In genomic region chr7:112660325-112660724, GRCm38 (mm10) we compare ENCODE assay signal across 16 mouse cellular contexts. TPM values are rescaled to one million over a fixed set of nuclear protein-coding genes. Genes with fewer than 3 reads are reported as not detected.
DNase-seq lines count a peak whose midpoint lies in the region; ATAC-seq and TF ChIP-seq lines count a peak whose summit lies in the region.
"Had no signal": no experiment of that assay in that cellular context is flagged by ENCODE, and none has a peak within 500 bp of the region (broad histone marks: within the 10 kb centered on the region; RNA-seq: fewer than 3 reads in every experiment).

No protein-coding gene starts in this region.

- peaks cover 48% of the 10 kb centered on the region for H3K4me1 ChIP-seq in lung, embryonic 15.5 days
- H3K4me1 ChIP-seq in lung, adult 2 months (ENCODE audit: control insufficient read depth, insufficient read depth, low read length) = peaks cover 13% of the 10 kb centered on the region
- H3K4me1 ChIP-seq in heart, embryonic 15.5 days (replicated peaks) = peaks cover 76% of the 10 kb centered on the region
- peaks cover 4% of the 10 kb centered on the region; the same call in 1 of the 2 replicates for H3K4me1 ChIP-seq in liver, adult 2 months (ENCODE audit: control insufficient read depth, insufficient read depth, low read length)
- peaks cover 19% of the 10 kb centered on the region for H3K4me1 ChIP-seq in stomach, embryonic 16.5 days (ENCODE audit: control insufficient read depth, insufficient read depth, low read length)
- H3K4me1 ChIP-seq in midbrain, embryonic 15.5 days = peaks cover 8% of the 10 kb centered on the region; the same call in 1 of the 2 replicates

- H3K27ac ChIP-seq in lung, embryonic 15.5 days = peak overlapping the region; percentile 29; the same call in 1 of the 2 replicates
- peak overlapping the region; percentile 88 for H3K27ac ChIP-seq in heart, embryonic 15.5 days
- 0 out of 2 replicates have a peak overlapping the region, but pooled peaks have one; percentile 22 for H3K27ac ChIP-seq in liver, adult 2 months (replicated peaks; ENCODE audit: insufficient read depth, low read depth, low read length)
- H3K27ac ChIP-seq in stomach, embryonic 16.5 days (ENCODE audit: low read length) = no peak overlapping the region
- no peak overlapping the region for H3K27ac ChIP-seq in midbrain, embryonic 15.5 days

- 20% methylated on average over 1 of the region's 1 CpGs for WGBS in lung, embryonic 15.5 days
- 31% methylated on average over 1 of the region's 1 CpGs for WGBS in lung, adult 2 months
- WGBS in heart, embryonic 15.5 days = 7% methylated on average over 1 of the region's 1 CpGs
- WGBS in liver, adult 2 months = 75% methylated on average over 1 of the region's 1 CpGs
- WGBS in stomach, embryonic 16.5 days = 22% methylated on average over 1 of the region's 1 CpGs
- WGBS in midbrain, embryonic 15.5 days = 17% methylated on average over 1 of the region's 1 CpGs

- no peak overlapping the region for H3K4me2 ChIP-seq in lung, embryonic 15.5 days
- H3K4me2 ChIP-seq in heart, embryonic 15.5 days = peak overlapping the region; percentile 49; the same call in 1 of the 2 replicates
- H3K4me2 ChIP-seq in stomach, embryonic 16.5 days (ENCODE audit: low read depth, low read length) = no peak overlapping the region
- H3K4me2 ChIP-seq in midbrain, embryonic 15.5 days = no peak overlapping the region

- no peak overlapping the region for H3K4me3 ChIP-seq in lung, embryonic 15.5 days
- no peak overlapping the region for H3K4me3 ChIP-seq in lung, adult 2 months (replicated peaks; ENCODE audit: extremely low read depth, low read depth, low read length)
- no peak overlapping the region for H3K4me3 ChIP-seq in heart, embryonic 15.5 days
- H3K4me3 ChIP-seq in liver, adult 2 months (ENCODE audit: insufficient read depth, low read depth, low read length) = no peak overlapping the region
- no peak overlapping the region for H3K4me3 ChIP-seq in stomach, embryonic 16.5 days (replicated peaks; ENCODE audit: low read length)
- no peak overlapping the region for H3K4me3 ChIP-seq in midbrain, embryonic 15.5 days
- H3K4me3 ChIP-seq: limb, embryonic 10.5 days had no signal

- no peaks in the 10 kb centered on the region for H3K27me3 ChIP-seq in lung, embryonic 15.5 days
- H3K27me3 ChIP-seq in heart, embryonic 15.5 days = no peaks in the 10 kb centered on the region
- H3K27me3 ChIP-seq in liver, adult 2 months (ENCODE audit: control insufficient read depth, insufficient read depth, low read length) = no peaks in the 10 kb centered on the region
- no peaks in the 10 kb centered on the region for H3K27me3 ChIP-seq in stomach, embryonic 16.5 days (ENCODE audit: control insufficient read depth, insufficient read depth, low read length)
- no peaks in the 10 kb centered on the region for H3K27me3 ChIP-seq in midbrain, embryonic 15.5 days (replicated peaks)

- TF ChIP-seq POLR2A in lung, adult 2 months (IDR thresholded peaks at IDR 0.05; ENCODE audit: borderline replicate concordance, extremely low read depth, low read depth, low read length) = no peak
- no peak for TF ChIP-seq POLR2A in liver, adult 2 months (IDR thresholded peaks at IDR 0.05; ENCODE audit: extremely low read depth, insufficient read depth, low read length)

- no peak; the same call in 1 of the 2 replicates for ATAC-seq in lung, embryonic 15.5 days (ENCODE audit: borderline replicate concordance, extremely low read depth, low FRiP score, low TSS enrichment)
- peak; percentile 87 for ATAC-seq in heart, embryonic 15.5 days (replicated peaks; ENCODE audit: insufficient number of reproducible peaks, insufficient read depth, low FRiP score, low read depth)
- ATAC-seq in stomach, embryonic 16.5 days (ENCODE audit: insufficient read depth, low FRiP score) = 0 out of 2 replicates have a peak, but pooled peaks have one; percentile 44
- no peak for ATAC-seq in midbrain, embryonic 15.5 days (replicated peaks)
- ATAC-seq: activated CD4-positive, CD25-positive, alpha-beta regulatory T cell, adult 4 months; forebrain, postnatal 0 days had no signal

- no peak overlapping the region for H3K9ac ChIP-seq in lung, embryonic 15.5 days
- no peak overlapping the region for H3K9ac ChIP-seq in heart, embryonic 15.5 days
- no peak overlapping the region for H3K9ac ChIP-seq in liver, adult 2 months (ENCODE audit: low read depth, low read length)
- H3K9ac ChIP-seq in stomach, embryonic 16.5 days (ENCODE audit: low read length) = no peak overlapping the region
- no peak overlapping the region for H3K9ac ChIP-seq in midbrain, embryonic 15.5 days
- H3K9ac ChIP-seq: forebrain, postnatal 0 days had no signal

- no peaks in the 10 kb centered on the region; the same call in 1 of the 2 replicates for H3K9me3 ChIP-seq in lung, embryonic 15.5 days
- H3K9me3 ChIP-seq in heart, embryonic 15.5 days (replicated peaks) = no peaks in the 10 kb centered on the region
- no peaks in the 10 kb centered on the region for H3K9me3 ChIP-seq in stomach, embryonic 16.5 days (replicated peaks; ENCODE audit: control insufficient read depth, low read length)
- H3K9me3 ChIP-seq in midbrain, embryonic 15.5 days = no peaks in the 10 kb centered on the region
- H3K9me3 ChIP-seq: limb, embryonic 10.5 days had no signal

- no peak for TF ChIP-seq CTCF in lung, adult 2 months (IDR thresholded peaks at IDR 0.05; ENCODE audit: insufficient read depth, low read length)
- TF ChIP-seq CTCF in liver, adult 2 months (IDR thresholded peaks at IDR 0.05; ENCODE audit: low read depth, low read length) = no peak

- no peaks in the 10 kb centered on the region for H3K36me3 ChIP-seq in lung, embryonic 15.5 days
- H3K36me3 ChIP-seq in heart, embryonic 15.5 days = no peaks in the 10 kb centered on the region
- H3K36me3 ChIP-seq in liver, adult 2 months (ENCODE audit: control insufficient read depth, insufficient read depth, low read length) = no peaks in the 10 kb centered on the region
- H3K36me3 ChIP-seq in stomach, embryonic 16.5 days (ENCODE audit: control insufficient read depth, insufficient read depth, low read length) = no peaks in the 10 kb centered on the region
- H3K36me3 ChIP-seq in midbrain, embryonic 15.5 days (replicated peaks) = no peaks in the 10 kb centered on the region
- H3K36me3 ChIP-seq: limb, embryonic 10.5 days had no signal

- H3K79me2 ChIP-seq in liver, adult 2 months (ENCODE audit: control insufficient read depth, insufficient read depth, low read length) = no peaks in the 10 kb centered on the region

- DNase-seq in lung, adult 2 months = no peak
- peak; percentile 26 for DNase-seq in liver, adult 2 months (ENCODE audit: extremely low read depth, low read depth, low spot score)
- DNase-seq in adrenal gland, postnatal 25 days = no peak
- DNase-seq in layer of hippocampus, adult 18-20 months (ENCODE audit: low spot score in 2 of 2) = no peak
- DNase-seq: cerebellum, postnatal 10 days; forebrain, postnatal 0 days; gastrocnemius, postnatal 25 days; kidney, adult 9 months had no signal

RNA-seq across cellular contexts. Expression of gene Tead1, which starts 18.8 kb away (rescaled TPM):
- polyA plus RNA-seq in lung, embryonic 15.5 days (2015; fragmentation: Nextera tagmentation; extraction: Ambion mirVana) = 23.1 and 30.0 TPM in 2 replicates
- polyA plus RNA-seq in lung, adult 2 months (2012; rRNA removed) = 32.4 and 45.9 TPM in 2 replicates
- polyA plus RNA-seq in heart, embryonic 15.5 days (2015; fragmentation: Nextera tagmentation; extraction: Ambion mirVana) = 27.5 and 32.3 TPM in 2 replicates
- 4.1 and 5.9 TPM in 2 replicates for total RNA-seq in liver, adult 2 months (2014; rRNA removed)
- 2.2 and 2.3 TPM in 2 replicates for polyA plus RNA-seq in liver, adult 2 months (2012; rRNA removed)
- polyA plus RNA-seq in stomach, embryonic 16.5 days (2015; fragmentation: Nextera tagmentation; extraction: Ambion mirVana) = 18.0 and 18.9 TPM in 2 replicates
- total RNA-seq in adrenal gland, postnatal 25 days (2021) = 55.9 and 73.4 TPM in 2 replicates
- total RNA-seq in layer of hippocampus, adult 18-20 months (2021) = 10 to 100 TPM; 22.6 to 25.3 TPM
- polyA plus RNA-seq in midbrain, embryonic 15.5 days (2015; fragmentation: Nextera tagmentation; extraction: Ambion mirVana) = 13.4 and 15.0 TPM in 2 replicates
- total RNA-seq: megakaryocyte, adult 5-6 weeks; MEL had no signal

Comparison
In these comparisons a context has a peak if more than half of its experiments do, and no peak if none do; other contexts are left out.
1. ATAC-seq: peak in heart, embryonic 15.5 days (single experiment) and stomach, embryonic 16.5 days (single experiment); none in lung, embryonic 15.5 days (single experiment) and midbrain, embryonic 15.5 days (single experiment).
2. H3K27ac ChIP-seq: peak in lung, embryonic 15.5 days (single experiment), heart, embryonic 15.5 days (single experiment) and liver, adult 2 months (single experiment); none in stomach, embryonic 16.5 days (single experiment) and midbrain, embryonic 15.5 days (single experiment).